Mouse (Mus musculus) MEL (cell line): Measurements from ENCODE around the gene Csnk2a2. TPM values are rescaled to one million over a fixed set of nuclear protein-coding genes. Genes with fewer than 3 reads are reported as not detected.

Experiments
- DNase-seq: peaks from one replicate; pipeline ENCODE4 v3.0.0; 2011; ENCODE audit warnings: low read depth, low spot score
- H3K27ac ChIP-seq: 2 replicates; pipeline ENCODE4 v1.5.1; 2012; ENCODE audit warnings: low read depth, mild to moderate bottlenecking, control low read depth, low read length, moderate library complexity; ENCODE audit not compliant: control insufficient read depth
- H3K27me3 ChIP-seq, 2 experiments: fragments of 150-350 bp in 1 of 2; sonication (generic) in 1 of 2; 2 replicates each; pipeline ENCODE4 v1.6.1; 2012; ENCODE audit warnings: low read length in 2 of 2, mild to moderate bottlenecking in 2 of 2, improper control_type of control experiment in 1 of 2, moderate library complexity in 1 of 2; ENCODE audit not compliant: insufficient read depth in 2 of 2, control insufficient read depth in 1 of 2
- H3K36me3 ChIP-seq, 2 experiments: 2 replicates each; pipeline ENCODE4 v1.6.1; 2012 to 2014; ENCODE audit warnings: low read length in 2 of 2, improper control_type of control experiment in 1 of 2, inconsistent platforms in 1 of 2, mild to moderate bottlenecking in 1 of 2; ENCODE audit not compliant: insufficient read depth in 2 of 2, control insufficient read depth in 1 of 2
- H3K4me1 ChIP-seq, 2 experiments: fragments of 150-350 bp in 1 of 2; sonication (generic) in 1 of 2; 2 replicates each; pipeline ENCODE4 v1.6.1; 2012; ENCODE audit warnings: low read length in 2 of 2, improper control_type of control experiment in 1 of 2, mild to moderate bottlenecking in 1 of 2; ENCODE audit not compliant: insufficient read depth in 2 of 2, control insufficient read depth in 1 of 2
- H3K4me3 ChIP-seq, 2 experiments: fragments of 150-350 bp in 1 of 2; sonication (generic) in 1 of 2; 2 replicates each; pipeline ENCODE4 v1.5.1; 2012; ENCODE audit warnings: low read depth in 2 of 2, low read length in 2 of 2, mild to moderate bottlenecking in 2 of 2, moderate library complexity in 2 of 2, control low read depth in 1 of 2, improper control_type of control experiment in 1 of 2; ENCODE audit not compliant: control insufficient read depth in 1 of 2, insufficient read depth in 1 of 2
- H3K79me2 ChIP-seq: 2 replicates; pipeline ENCODE4 v1.6.1; 2012; ENCODE audit warnings: mild to moderate bottlenecking, low read length, moderate library complexity; ENCODE audit not compliant: control insufficient read depth, poor library complexity, insufficient read depth
- H3K9ac ChIP-seq: 2 replicates; pipeline ENCODE4 v1.6.1; 2012; ENCODE audit warnings: low read depth, mild to moderate bottlenecking, control low read depth, low read length, moderate library complexity; ENCODE audit not compliant: control insufficient read depth, poor library complexity, severe bottlenecking
- H3K9me3 ChIP-seq: fragments of 150-350 bp; sonication (generic); replicated peaks from 2 replicates; pipeline ENCODE4 v1.6.1; 2012; ENCODE audit warnings: mild to moderate bottlenecking, low read length, improper control_type of control experiment, moderate library complexity; ENCODE audit not compliant: insufficient read depth
- CHD1 ChIP-seq: IDR thresholded peaks from 2 replicates; pipeline ENCODE4 v1.6.1; 2012; ENCODE audit warnings: low read depth, mild to moderate bottlenecking, inconsistent platforms, low read length, improper control_type of control experiment
- CHD2 ChIP-seq: IDR thresholded peaks from 2 replicates; pipeline ENCODE4 v1.6.1; 2011; ENCODE audit warnings: low read length, improper control_type of control experiment
- CTCF ChIP-seq, 3 experiments: IDR thresholded peaks in 2 of 3; conservative IDR thresholded peaks in 1 of 3; 2 replicates each; pipeline ENCODE4 v1.5.1; 2011 to 2012; ENCODE audit warnings: low read length in 3 of 3, low read depth in 2 of 3, mild to moderate bottlenecking in 2 of 3, improper control_type of control experiment in 1 of 3, inconsistent platforms in 1 of 3, mixed read lengths in 1 of 3, moderate library complexity in 1 of 3; ENCODE audit not compliant: control insufficient read depth in 1 of 3, insufficient read depth in 1 of 3, poor library complexity in 1 of 3, severe bottlenecking in 1 of 3
- E2F4 ChIP-seq: IDR thresholded peaks from 2 replicates; pipeline ENCODE4 v1.6.1; 2011; ENCODE audit warnings: low read depth, low read length, improper control_type of control experiment, borderline replicate concordance
- ELF1 ChIP-seq: IDR thresholded peaks from 2 replicates; pipeline ENCODE4 v1.6.1; 2014; ENCODE audit warnings: low read depth, mild to moderate bottlenecking, inconsistent platforms, low read length, improper control_type of control experiment, moderate library complexity
- EP300 ChIP-seq, 2 experiments: IDR thresholded peaks; 2 replicates each; pipeline ENCODE4 v1.6.1; 2011; ENCODE audit warnings: improper control_type of control experiment in 2 of 2, low read length in 2 of 2, low read depth in 1 of 2, mild to moderate bottlenecking in 1 of 2
- GATA1 ChIP-seq: IDR thresholded peaks from 2 replicates; pipeline ENCODE4 v1.6.1; 2011; ENCODE audit warnings: low read depth, low read length, improper control_type of control experiment
- HCFC1 ChIP-seq: IDR thresholded peaks from 2 replicates; pipeline ENCODE4 v1.6.1; 2012; ENCODE audit warnings: low read depth, mild to moderate bottlenecking, inconsistent platforms, low read length, improper control_type of control experiment, moderate library complexity
- JUND ChIP-seq: IDR thresholded peaks from 2 replicates; pipeline ENCODE4 v1.6.1; 2011; ENCODE audit warnings: low read depth, mild to moderate bottlenecking, improper control_type of control experiment, low read length
- MAFK ChIP-seq: IDR thresholded peaks from 2 replicates; pipeline ENCODE4 v1.6.1; 2011; ENCODE audit warnings: low read depth, mild to moderate bottlenecking, low read length, improper control_type of control experiment, borderline replicate concordance
- MAX ChIP-seq: IDR thresholded peaks from 2 replicates; pipeline ENCODE4 v1.6.1; 2011; ENCODE audit warnings: low read length, improper control_type of control experiment
- MXI1 ChIP-seq: IDR thresholded peaks from 2 replicates; pipeline ENCODE4 v1.6.1; 2011; ENCODE audit warnings: mild to moderate bottlenecking, low read depth, low read length, improper control_type of control experiment
- MYB ChIP-seq: IDR thresholded peaks from 2 replicates; pipeline ENCODE4 v1.6.1; 2011; ENCODE audit warnings: mild to moderate bottlenecking, low read depth, low read length, improper control_type of control experiment
- MYC ChIP-seq: IDR thresholded peaks from 2 replicates; pipeline ENCODE4 v1.6.1; 2011; ENCODE audit warnings: low read depth, mild to moderate bottlenecking, low read length, improper control_type of control experiment, moderate library complexity
- POLR2A ChIP-seq, 2 experiments: IDR thresholded peaks; 2 replicates each; pipeline ENCODE4 v1.6.1; 2011 to 2012; ENCODE audit warnings: low read length in 2 of 2, mild to moderate bottlenecking in 2 of 2, control low read depth in 1 of 2, improper control_type of control experiment in 1 of 2, low read depth in 1 of 2, moderate library complexity in 1 of 2; ENCODE audit not compliant: control insufficient read depth in 1 of 2, insufficient read depth in 1 of 2, poor library complexity in 1 of 2
- POLR2AphosphoS2 ChIP-seq: IDR thresholded peaks from 2 replicates; pipeline ENCODE4 v1.6.1; 2011; ENCODE audit warnings: low read length, improper control_type of control experiment
- POLR2AphosphoS5 ChIP-seq: IDR thresholded peaks from 2 replicates; pipeline ENCODE4 v1.6.1; 2012; ENCODE audit warnings: low read depth, borderline replicate concordance, mild to moderate bottlenecking, inconsistent platforms, low read length, moderate library complexity, mixed read lengths
- RCOR1 ChIP-seq: IDR thresholded peaks from 2 replicates; pipeline ENCODE4 v1.6.1; 2012; ENCODE audit warnings: low read depth, mild to moderate bottlenecking, inconsistent platforms, low read length, improper control_type of control experiment
- SMC3 ChIP-seq: IDR thresholded peaks from 2 replicates; pipeline ENCODE4 v1.6.1; 2011; ENCODE audit warnings: low read depth, low read length, improper control_type of control experiment
- TAL1 ChIP-seq: IDR thresholded peaks from 2 replicates; pipeline ENCODE4 v1.6.1; 2012; ENCODE audit warnings: mild to moderate bottlenecking, inconsistent platforms, low read length, moderate library complexity, mixed read lengths
- UBTF ChIP-seq: IDR thresholded peaks from 2 replicates; pipeline ENCODE4 v1.6.1; 2012; ENCODE audit warnings: low read depth, mild to moderate bottlenecking, inconsistent platforms, low read length, improper control_type of control experiment, moderate library complexity, borderline replicate concordance; ENCODE audit not compliant: insufficient read depth
- USF2 ChIP-seq, 2 experiments: IDR thresholded peaks; 2 replicates each; pipeline ENCODE4 v1.6.1; 2011 to 2012; ENCODE audit warnings: improper control_type of control experiment in 2 of 2, low read length in 2 of 2, borderline replicate concordance in 1 of 2, inconsistent platforms in 1 of 2, low read depth in 1 of 2, mild to moderate bottlenecking in 1 of 2; ENCODE audit not compliant: insufficient read depth in 1 of 2
- ZKSCAN1 ChIP-seq: IDR thresholded peaks from 2 replicates; pipeline ENCODE4 v1.6.1; 2012; ENCODE audit warnings: low read depth, mild to moderate bottlenecking, inconsistent platforms, low read length, improper control_type of control experiment, moderate library complexity
- ZMIZ1 ChIP-seq: IDR thresholded peaks from 2 replicates; pipeline ENCODE4 v1.6.1; 2012; ENCODE audit warnings: low read depth, mild to moderate bottlenecking, inconsistent platforms, low read length, improper control_type of control experiment, moderate library complexity
- ZNF384 ChIP-seq: IDR thresholded peaks from 2 replicates; pipeline ENCODE4 v1.6.1; 2012; ENCODE audit warnings: low read depth, mild to moderate bottlenecking, inconsistent platforms, low read length, improper control_type of control experiment
- polyA plus RNA-seq, 2 experiments: library from polyadenylated mRNA; stranded (reverse) in 1 of 2; unstranded in 1 of 2; fragments of >175 nt in 1 of 2; fragments of >200 nt in 1 of 2; gene quantifications; 2 replicates each; pipeline versions ENCODE4 v1.2.1 to v1.2.4; 2012; ENCODE audit warnings: low replicate concordance in 2 of 2, low read depth in 1 of 2; ENCODE audit not compliant: insufficient read length in 2 of 2, insufficient read depth in 1 of 2, missing spikeins in 1 of 2
- total RNA-seq: library from RNA; depleted of rRNA; stranded (reverse); fragments of 300-350 nt; gene quantifications from 2 replicates; pipeline ENCODE4 v1.2.3, GENCODE M21; 2012

Gene Csnk2a2
- total and polyA plus RNA-seq, 3 experiments = 44.0 to 121 TPM; not detected in 1

DNA sequence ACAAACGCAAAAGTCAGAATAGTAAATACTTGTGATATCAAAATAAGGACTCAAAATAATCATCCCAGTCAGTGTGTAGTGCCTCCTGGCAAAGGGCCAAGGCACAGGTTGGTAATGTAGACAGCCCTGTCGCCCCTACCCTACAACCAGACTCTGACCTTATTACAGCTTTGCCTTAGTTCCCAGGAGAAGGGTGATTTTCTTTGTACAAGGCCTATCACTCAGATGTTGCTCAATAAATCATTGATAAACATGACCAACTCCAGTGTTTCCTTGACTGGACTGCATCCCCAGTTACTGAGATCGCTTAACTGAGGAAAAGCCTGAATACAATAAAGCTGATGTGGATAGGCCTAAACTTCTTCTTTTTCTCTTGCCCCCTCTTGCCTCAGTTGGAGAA, 57.4 kb downstream of the Csnk2a2 start:
- peaks cover 18 to 41% of the 10 kb centered on the region in 2 experiments for H3K4me1 ChIP-seq
- peak; percentile 41 for DNase-seq
- no peak for TF ChIP-seq MAFK
- TF ChIP-seq POLR2A (IDR thresholded peaks at IDR 0.05; ENCODE audit: control insufficient read depth in 1 of 2, insufficient read depth in 1 of 2, low read depth in 1 of 2, low read length in 2 of 2, poor library complexity in 1 of 2) = no peak
- TF ChIP-seq JUND = no peak
- TF ChIP-seq CHD2 = no peak
- no peak for TF ChIP-seq ZNF384
- TF ChIP-seq MXI1 = no peak
- TF ChIP-seq POLR2AphosphoS2 = no peak
- TF ChIP-seq POLR2AphosphoS5 = no peak
- TF ChIP-seq TAL1 = no peak
- TF ChIP-seq E2F4 = no peak
- TF ChIP-seq GATA1 = no peak
- TF ChIP-seq CTCF (IDR thresholded peaks at IDR 0.05 in 2 of 3, conservative IDR thresholded peaks at IDR 0.05 in 1 of 3; ENCODE audit: control insufficient read depth in 1 of 3, insufficient read depth in 1 of 3, low read depth in 2 of 3, low read length in 3 of 3, poor library complexity in 1 of 3, severe bottlenecking in 1 of 3) = no peak
- no peak for TF ChIP-seq MAX
- no peak for TF ChIP-seq UBTF
- no peak for TF ChIP-seq HCFC1
- no peaks in the 10 kb centered on the region for H3K9me3 ChIP-seq
- H3K27me3 ChIP-seq = no peaks in the 10 kb centered on the region
- H3K79me2 ChIP-seq = peaks cover 44% of the 10 kb centered on the region
- H3K9ac ChIP-seq = no peak overlapping the region
- no peak overlapping the region; a peak in 1 of 4 replicates for H3K4me3 ChIP-seq
- H3K27ac ChIP-seq = no peak overlapping the region; the same call in 1 of the 2 replicates
- H3K36me3 ChIP-seq = peaks cover 0 to 33% of the 10 kb centered on the region in 2 experiments; a peak in 2 of 4 replicates

DNA sequence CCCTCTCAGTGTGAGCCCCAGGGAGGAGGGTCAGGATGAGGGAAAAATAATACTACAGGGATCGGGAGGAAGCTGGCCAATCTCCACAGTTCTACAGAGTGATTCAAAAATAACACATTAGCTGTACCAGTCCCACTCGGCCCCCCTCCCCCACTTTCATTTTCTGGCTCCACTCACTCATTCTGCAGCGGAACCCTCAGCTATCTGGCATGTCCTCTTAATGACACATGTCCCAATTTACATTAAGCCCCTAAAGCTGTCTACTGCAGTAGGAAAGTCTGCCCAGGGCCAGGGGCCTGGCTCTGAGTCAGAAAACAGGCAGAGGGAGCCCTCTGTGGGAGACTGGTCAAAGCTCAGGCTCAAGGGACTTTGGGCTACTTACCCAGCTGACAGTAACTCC, 59.9 kb downstream of the Csnk2a2 start:
- H3K36me3 ChIP-seq = peaks cover 0 to 36% of the 10 kb centered on the region in 2 experiments; a peak in 3 of 4 replicates
- no peak for TF ChIP-seq MYC
- no peak for TF ChIP-seq ZMIZ1
- TF ChIP-seq MYB = no peak
- no peak for TF ChIP-seq ZKSCAN1
- TF ChIP-seq ZNF384 = no peak
- no peak for TF ChIP-seq RCOR1
- no peak for TF ChIP-seq CHD1
- TF ChIP-seq ELF1 = no peak
- no peak for TF ChIP-seq SMC3
- TF ChIP-seq MXI1 = no peak
- no peak for TF ChIP-seq EP300 (IDR thresholded peaks at IDR 0.05; ENCODE audit: low read depth in 1 of 2, low read length in 2 of 2)
- TF ChIP-seq MAFK = no peak
- no peak for TF ChIP-seq CHD2
- TF ChIP-seq USF2 (IDR thresholded peaks at IDR 0.05; ENCODE audit: borderline replicate concordance in 1 of 2, insufficient read depth in 1 of 2, low read depth in 1 of 2, low read length in 2 of 2) = no peak
- TF ChIP-seq, all 39 proteins: peak for 0
- peaks cover 17 to 42% of the 10 kb centered on the region in 2 experiments for H3K4me1 ChIP-seq

More for the DNA sequence above, 59.9 kb downstream of the Csnk2a2 start:
- Histone ChIP-seq H3K9ac (no peak overlapping the region), H3K27me3 (no peaks in the 10 kb centered on the region), H3K9me3 (no peaks in the 10 kb centered on the region), H3K79me2 (peaks cover 55% of the 10 kb centered on the region), H3K27ac (no peak overlapping the region), H3K4me3 (no peak overlapping the region)
- DNase-seq = no peak
